Mouse (Mus musculus) embryonic facial prominence, embryonic 14.5 days (tissue): ENCODE results near the gene Sufu. TPM values are rescaled to one million over a fixed set of nuclear protein-coding genes. Genes with fewer than 3 reads are reported as not detected.
A peak's percentile ranks its signal among the peaks of the same experiment; 100 is the strongest.

Experiments
- ATAC-seq: fragments of 200-750 bp; cut with Nextera tagmentation; 2 replicates; pipeline ENCODE4 v1.8.0; 2017; ENCODE audit warnings: low read depth, moderate number of reproducible peaks, moderate TSS enrichment
- DNase-seq: peaks from one replicate; pipeline ENCODE4 v3.0.0-alpha.2; 2015; ENCODE audit warnings: low spot score
- H3K27ac ChIP-seq: fragments of 300-500 bp; sonication (generic); replicated peaks from 2 replicates; pipeline ENCODE4 v1.5.1; 2014; ENCODE audit warnings: low read depth, mild to moderate bottlenecking, low read length, moderate library complexity
- H3K27me3 ChIP-seq: fragments of 300-500 bp; sonication (generic); replicated peaks from 2 replicates; pipeline ENCODE4 v1.6.1; 2014; ENCODE audit warnings: low read length; ENCODE audit not compliant: control insufficient read depth, insufficient read depth
- H3K36me3 ChIP-seq: fragments of 300-500 bp; sonication (generic); 2 replicates; pipeline ENCODE4 v1.6.1; 2014; ENCODE audit warnings: low read length, mixed read lengths; ENCODE audit not compliant: control insufficient read depth, insufficient read depth
- H3K4me1 ChIP-seq: fragments of 300-500 bp; sonication (generic); 2 replicates; pipeline ENCODE4 v1.6.1; 2014; ENCODE audit warnings: antibody characterized with exemption, low read length; ENCODE audit not compliant: control insufficient read depth, insufficient read depth
- H3K4me2 ChIP-seq: fragments of 300-500 bp; sonication (generic); 2 replicates; pipeline ENCODE4 v1.6.1; 2014; ENCODE audit warnings: low read depth, mild to moderate bottlenecking, low read length, moderate library complexity, mixed read lengths
- H3K4me3 ChIP-seq: fragments of 300-500 bp; sonication (generic); 2 replicates; pipeline ENCODE4 v1.5.1; 2014; ENCODE audit warnings: low read depth, mild to moderate bottlenecking, low read length
- H3K9ac ChIP-seq: fragments of 300-500 bp; sonication (generic); 2 replicates; pipeline ENCODE4 v1.6.1; 2014; ENCODE audit warnings: low read depth, mild to moderate bottlenecking, low read length, moderate library complexity, mixed read lengths
- H3K9me3 ChIP-seq: fragments of 300-500 bp; sonication (generic); 2 replicates; pipeline ENCODE4 v1.6.1; 2016; ENCODE audit warnings: low read length; ENCODE audit not compliant: control insufficient read depth
- WGBS: fragments of 180-500 bp; shearing (Covaris S2); extraction: QIAGEN DNeasy Blood & Tissue Kit; methylation state at CpG from one replicate; pipeline ENCODE4 v1.1.7; 2014; 5-methylcytosine and 5-hydroxymethylcytosine counted together
- polyA plus RNA-seq: library from polyadenylated mRNA; unstranded; fragments of >200 nt; fragmentation: Nextera tagmentation; extraction: Ambion mirVana; gene quantifications from 2 replicates; pipeline ENCODE4 v1.2.1, GENCODE M21; 2014

Gene Sufu
- polyA plus RNA-seq, 1 experiment from 2014 or later: 34.3 TPM

- no peak for ATAC-seq
- no peak overlapping the region for H3K4me3 ChIP-seq
Observed at GRCm38 (mm10) chr19:46456018-46456735, 59.5 kb downstream of the Sufu start.

GRCm38 (mm10) chr19:46457798-46458197, 61.1 kb downstream of the Sufu start:
- H3K4me3 ChIP-seq: no peak overlapping the region
- H3K4me2 ChIP-seq: no peak overlapping the region
- DNase-seq (no peak), ATAC-seq (no peak)
- H3K9ac ChIP-seq: no peak overlapping the region
- 80% methylated on average over 5 of the region's 5 CpGs for WGBS
- no peaks in the 10 kb centered on the region for H3K9me3 ChIP-seq
- H3K36me3 ChIP-seq: peaks cover 84% of the 10 kb centered on the region
- H3K27me3 ChIP-seq: no peaks in the 10 kb centered on the region
- no peak overlapping the region; the same call in 1 of the 2 replicates for H3K27ac ChIP-seq
- H3K4me1 ChIP-seq: no peaks in the 10 kb centered on the region; the same call in 1 of the 2 replicates

More at GRCm38 (mm10) chr19:46456018-46456735, 59.5 kb downstream of the Sufu start:
- Histone ChIP-seq H3K4me2 (no peak overlapping the region), H3K9me3 (no peaks in the 10 kb centered on the region), H3K36me3 (peaks cover 73% of the 10 kb centered on the region), H3K4me1 (no peaks in the 10 kb centered on the region; the same call in 1 of the 2 replicates), H3K27me3 (no peaks in the 10 kb centered on the region), H3K9ac (no peak overlapping the region), H3K27ac (peak overlapping the region; percentile 29; the same call in 1 of the 2 replicates)
- WGBS: 84% methylated on average over 5 of the region's 5 CpGs
- DNase-seq: no peak

- DNase-seq (no peak), ATAC-seq (no peak)
- Histone ChIP-seq H3K9ac (no peak overlapping the region), H3K27me3 (no peaks in the 10 kb centered on the region), H3K4me2 (no peak overlapping the region), H3K27ac (no peak overlapping the region), H3K36me3 (peaks cover 79% of the 10 kb centered on the region), H3K4me3 (no peak overlapping the region), H3K9me3 (no peaks in the 10 kb centered on the region), H3K4me1 (no peaks in the 10 kb centered on the region; the same call in 1 of the 2 replicates)
- WGBS: 71% methylated on average over 10 of the region's 10 CpGs
Observed at GRCm38 (mm10) chr19:46459256-46459655, 62.6 kb downstream of the Sufu start.

- Histone ChIP-seq H3K9ac (no peak overlapping the region), H3K36me3 (peaks cover 78% of the 10 kb centered on the region), H3K27me3 (no peaks in the 10 kb centered on the region), H3K4me1 (no peaks in the 10 kb centered on the region; the same call in 1 of the 2 replicates), H3K4me2 (no peak overlapping the region), H3K27ac (no peak overlapping the region), H3K4me3 (no peak overlapping the region), H3K9me3 (no peaks in the 10 kb centered on the region)
- no peak for DNase-seq
- WGBS: 85% methylated on average over 2 of the region's 2 CpGs
- no peak for ATAC-seq
Observed at GRCm38 (mm10) chr19:46459889-46460288, 63.2 kb downstream of the Sufu start.

- Histone ChIP-seq H3K36me3 (peaks cover 57% of the 10 kb centered on the region), H3K4me3 (no peak overlapping the region), H3K27me3 (no peaks in the 10 kb centered on the region), H3K9ac (no peak overlapping the region), H3K4me2 (no peak overlapping the region), H3K9me3 (no peaks in the 10 kb centered on the region), H3K27ac (no peak overlapping the region), H3K4me1 (no peaks in the 10 kb centered on the region)
- DNase-seq (no peak), ATAC-seq (no peak)
- 88% methylated on average over 3 of the region's 3 CpGs for WGBS
Observed at GRCm38 (mm10) chr19:46462574-46462973, 65.9 kb downstream of the Sufu start.

GRCm38 (mm10) chr19:46463446-46463845, 66.8 kb downstream of the Sufu start:
- Histone ChIP-seq H3K27me3 (no peaks in the 10 kb centered on the region), H3K27ac (no peak overlapping the region), H3K4me3 (no peak overlapping the region), H3K9ac (no peak overlapping the region), H3K9me3 (no peaks in the 10 kb centered on the region), H3K4me2 (no peak overlapping the region), H3K4me1 (no peaks in the 10 kb centered on the region), H3K36me3 (peaks cover 57% of the 10 kb centered on the region)
- DNase-seq: no peak
- WGBS: 97% methylated on average over 4 of the region's 4 CpGs
- no peak for ATAC-seq

- no peak overlapping the region for H3K4me2 ChIP-seq
- H3K4me1 ChIP-seq: peaks cover 4% of the 10 kb centered on the region
- no peak overlapping the region for H3K27ac ChIP-seq
- no peak for DNase-seq
- no peaks in the 10 kb centered on the region for H3K9me3 ChIP-seq
- ATAC-seq: no peak
- WGBS: 75% methylated on average over 6 of the region's 6 CpGs
- no peak overlapping the region; the same call in 1 of the 2 replicates for H3K9ac ChIP-seq
- H3K36me3 ChIP-seq: peaks cover 40% of the 10 kb centered on the region
- H3K27me3 ChIP-seq: no peaks in the 10 kb centered on the region
- H3K4me3 ChIP-seq: no peak overlapping the region
Observed at GRCm38 (mm10) chr19:46466160-46466559, 69.5 kb downstream of the Sufu start.

- 46% methylated on average over 3 of the region's 3 CpGs for WGBS
- Histone ChIP-seq H3K4me1 (peaks cover 11% of the 10 kb centered on the region), H3K9me3 (no peaks in the 10 kb centered on the region), H3K4me3 (no peak overlapping the region), H3K27me3 (no peaks in the 10 kb centered on the region), H3K27ac (no peak overlapping the region), H3K36me3 (peaks cover 32% of the 10 kb centered on the region), H3K4me2 (no peak overlapping the region), H3K9ac (no peak overlapping the region)
- DNase-seq (no peak), ATAC-seq (no peak)
Observed at GRCm38 (mm10) chr19:46467051-46467503, 70.4 kb downstream of the Sufu start.
